Mouse (Mus musculus) ES-Bruce4 (cell line): Measurements from ENCODE around the gene Arhgap24.

Experiments
- CTCF ChIP-seq: IDR thresholded peaks from one replicate; pipeline ENCODE4 v1.8.1; 2011; ENCODE audit warnings: low read depth, low read length
- EP300 ChIP-seq: IDR thresholded peaks from 2 replicates; pipeline ENCODE4 v1.6.1; 2011; ENCODE audit warnings: low read depth, low read length; ENCODE audit not compliant: insufficient read depth
- POLR2A ChIP-seq: IDR thresholded peaks from one replicate; pipeline ENCODE4 v1.8.1; 2011; ENCODE audit warnings: low read length; ENCODE audit not compliant: insufficient read depth

- TF ChIP-seq CTCF, result no peak
- TF ChIP-seq POLR2A, result no peak
- no peak for TF ChIP-seq EP300
Observed at GRCm38 (mm10) chr5:102465372-102465771, 15.8 kb upstream of the Arhgap24 start.
